Mouse (Mus musculus): ENCODE measurements around the gene Atp5g2. TPM values are rescaled to one million over a fixed set of nuclear protein-coding genes. Genes with fewer than 3 reads are reported as not detected.

Gene Atp5g2
- total and polyA plus RNA-seq, 3 experiments = 59.4 to 513 TPM; not detected in 1

DNA sequence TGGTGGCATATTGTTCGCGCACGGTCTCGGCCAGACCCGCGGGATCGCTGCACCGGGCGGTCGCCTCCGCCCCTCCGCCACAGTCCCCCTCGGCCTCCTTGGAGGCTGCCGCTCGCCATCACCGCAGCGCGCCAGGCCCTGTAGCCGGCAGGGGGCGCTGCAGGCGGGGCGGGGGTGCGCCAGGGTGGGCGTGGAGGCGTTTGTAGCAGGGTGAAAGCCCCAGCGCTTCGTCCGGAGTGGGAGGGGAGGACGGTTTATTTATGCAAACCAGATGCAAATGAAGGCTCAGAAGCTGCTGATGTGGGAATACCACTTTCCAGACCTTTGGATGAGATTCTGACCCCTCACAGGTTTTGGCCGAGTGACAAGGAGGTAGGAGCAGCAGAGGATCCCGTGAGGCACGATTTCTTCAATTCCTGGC is 20.8 kb upstream of the Atp5g2 start:
- TF ChIP-seq HCFC1 (IDR thresholded peaks at IDR 0.05; ENCODE audit: low read depth, low read length) (no peak), TAL1 (IDR thresholded peaks at IDR 0.05; ENCODE audit: low read length) (no peak), USF1 (IDR thresholded peaks at IDR 0.05; ENCODE audit: low read depth, low read length) (no peak), RAD21 (IDR thresholded peaks at IDR 0.05; ENCODE audit: low read depth, low read length) (no peak), ZKSCAN1 (IDR thresholded peaks at IDR 0.05; ENCODE audit: low read depth, low read length) (no peak), SMC3 (IDR thresholded peaks at IDR 0.05; ENCODE audit: low read depth, low read length) (no peak), MYC (IDR thresholded peaks at IDR 0.05; ENCODE audit: low read depth, low read length) (no peak), GABPA (IDR thresholded peaks at IDR 0.05; ENCODE audit: low read depth, low read length) (no peak), CHD1 (IDR thresholded peaks at IDR 0.05; ENCODE audit: low read depth, low read length) (no peak), E2F4 (IDR thresholded peaks at IDR 0.05; ENCODE audit: borderline replicate concordance, low read depth, low read length) (no peak), RCOR1 (IDR thresholded peaks at IDR 0.05; ENCODE audit: low read depth, low read length) (no peak), ETS1 (IDR thresholded peaks at IDR 0.05; ENCODE audit: low read depth, low read length) (no peak), MAFK (IDR thresholded peaks at IDR 0.05; ENCODE audit: borderline replicate concordance, low read depth, low read length) (no peak), POLR2AphosphoS5 (IDR thresholded peaks at IDR 0.05; ENCODE audit: borderline replicate concordance, low read depth, low read length) (no peak), ZMIZ1 (IDR thresholded peaks at IDR 0.05; ENCODE audit: low read depth, low read length) (no peak), CHD2 (IDR thresholded peaks at IDR 0.05; ENCODE audit: low read length) (no peak), BHLHE40 (IDR thresholded peaks at IDR 0.05; ENCODE audit: borderline replicate concordance, low read depth, low read length) (no peak), TBP (IDR thresholded peaks at IDR 0.05; ENCODE audit: low read depth, low read length) (no peak), NRF1 (IDR thresholded peaks at IDR 0.05; ENCODE audit: insufficient read depth, low read depth, low read length, poor library complexity, severe bottlenecking) (no peak), NELFE (IDR thresholded peaks at IDR 0.05; ENCODE audit: low read depth, low read length) (no peak)
- H3K9ac ChIP-seq (ENCODE audit: control insufficient read depth, low read depth, low read length, poor library complexity, severe bottlenecking) = no peak overlapping the region
- peaks cover 14 to 18% of the 10 kb centered on the region in 2 experiments for H3K27me3 ChIP-seq (ENCODE audit: control insufficient read depth in 1 of 2, insufficient read depth in 2 of 2, low read length in 2 of 2)

DNA sequence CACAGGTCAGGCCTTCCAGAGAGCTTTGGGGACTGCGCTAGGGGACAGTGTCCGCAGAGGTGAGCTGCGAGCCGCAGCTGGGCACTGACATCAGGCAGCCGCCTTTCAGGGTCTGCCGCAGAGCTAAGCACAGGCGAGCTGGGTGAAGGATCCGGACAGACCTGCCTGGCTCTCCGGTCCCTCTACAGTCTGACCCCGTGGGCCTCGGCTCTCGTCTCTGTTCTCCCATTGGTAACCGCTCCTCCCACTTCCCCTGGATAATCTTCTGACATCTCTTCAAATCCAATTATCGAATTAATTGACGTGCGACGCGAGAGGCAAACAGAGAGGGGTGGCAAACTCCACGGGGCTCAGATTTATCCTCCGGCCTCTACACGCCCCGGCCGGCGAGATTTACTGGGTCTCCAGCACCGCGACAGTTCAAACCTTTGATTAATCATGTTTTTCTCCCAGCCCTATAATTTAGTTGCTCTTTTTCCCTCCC is 20.2 kb upstream of the Atp5g2 start:
- Histone ChIP-seq H3K4me3 (ENCODE audit: control insufficient read depth in 1 of 2, insufficient read depth in 1 of 2, low read depth in 2 of 2, low read length in 2 of 2) (no peak overlapping the region), H3K27ac (ENCODE audit: control insufficient read depth, low read depth, low read length) (no peak overlapping the region), H3K79me2 (ENCODE audit: control insufficient read depth, insufficient read depth, low read length, poor library complexity) (no peaks in the 10 kb centered on the region), H3K36me3 (ENCODE audit: control insufficient read depth in 1 of 2, insufficient read depth in 2 of 2, low read length in 2 of 2) (no peaks in the 10 kb centered on the region), H3K9me3 (replicated peaks; ENCODE audit: insufficient read depth, low read length) (no peaks in the 10 kb centered on the region), H3K4me1 (ENCODE audit: control insufficient read depth in 1 of 2, insufficient read depth in 2 of 2, low read length in 2 of 2) (no peaks in the 10 kb centered on the region), H3K9ac (ENCODE audit: control insufficient read depth, low read depth, low read length, poor library complexity, severe bottlenecking) (no peak overlapping the region), H3K27me3 (ENCODE audit: control insufficient read depth in 1 of 2, insufficient read depth in 2 of 2, low read length in 2 of 2) (peaks cover 14 to 21% of the 10 kb centered on the region in 2 experiments)
- no peak for DNase-seq (ENCODE audit: low read depth, low spot score)
- TF ChIP-seq E2F4 (IDR thresholded peaks at IDR 0.05; ENCODE audit: borderline replicate concordance, low read depth, low read length) (no peak), ZMIZ1 (IDR thresholded peaks at IDR 0.05; ENCODE audit: low read depth, low read length) (no peak), MXI1 (IDR thresholded peaks at IDR 0.05; ENCODE audit: low read depth, low read length) (no peak), RCOR1 (IDR thresholded peaks at IDR 0.05; ENCODE audit: low read depth, low read length) (no peak), KAT2A (conservative IDR thresholded peaks at IDR 0.05; ENCODE audit: low read depth, low read length) (no peak), MYC (IDR thresholded peaks at IDR 0.05; ENCODE audit: low read depth, low read length) (no peak), ETS1 (IDR thresholded peaks at IDR 0.05; ENCODE audit: low read depth, low read length) (no peak), NELFE (IDR thresholded peaks at IDR 0.05; ENCODE audit: low read depth, low read length) (no peak), CHD1 (IDR thresholded peaks at IDR 0.05; ENCODE audit: low read depth, low read length) (no peak), BHLHE40 (IDR thresholded peaks at IDR 0.05; ENCODE audit: borderline replicate concordance, low read depth, low read length) (no peak), TCF12 (IDR thresholded peaks at IDR 0.05; ENCODE audit: low read depth, low read length) (no peak), POLR2A (IDR thresholded peaks at IDR 0.05; ENCODE audit: control insufficient read depth in 1 of 2, insufficient read depth in 1 of 2, low read depth in 1 of 2, low read length in 2 of 2, poor library complexity in 1 of 2) (no peak), SIN3A (IDR thresholded peaks at IDR 0.05; ENCODE audit: low read length) (no peak), UBTF (IDR thresholded peaks at IDR 0.05; ENCODE audit: borderline replicate concordance, insufficient read depth, low read depth, low read length) (no peak), RAD21 (IDR thresholded peaks at IDR 0.05; ENCODE audit: low read depth, low read length) (no peak), GATA1 (IDR thresholded peaks at IDR 0.05; ENCODE audit: low read depth, low read length) (no peak), MAZ (IDR thresholded peaks at IDR 0.05; ENCODE audit: low read depth, low read length) (no peak), CHD2 (IDR thresholded peaks at IDR 0.05; ENCODE audit: low read length) (no peak), POLR2AphosphoS2 (IDR thresholded peaks at IDR 0.05; ENCODE audit: low read length) (no peak)

More for the DNA sequence above, 20.8 kb upstream of the Atp5g2 start:
- H3K4me1 ChIP-seq (ENCODE audit: control insufficient read depth in 1 of 2, insufficient read depth in 2 of 2, low read length in 2 of 2) = no peaks in the 10 kb centered on the region
- no peaks in the 10 kb centered on the region for H3K36me3 ChIP-seq (ENCODE audit: control insufficient read depth in 1 of 2, insufficient read depth in 2 of 2, low read length in 2 of 2)
- H3K27ac ChIP-seq (ENCODE audit: control insufficient read depth, low read depth, low read length) = no peak overlapping the region
- H3K9me3 ChIP-seq (replicated peaks; ENCODE audit: insufficient read depth, low read length) = no peaks in the 10 kb centered on the region
- no peak for DNase-seq (ENCODE audit: low read depth, low spot score)
- no peak overlapping the region for H3K4me3 ChIP-seq (ENCODE audit: control insufficient read depth in 1 of 2, insufficient read depth in 1 of 2, low read depth in 2 of 2, low read length in 2 of 2)
- H3K79me2 ChIP-seq (ENCODE audit: control insufficient read depth, insufficient read depth, low read length, poor library complexity) = no peaks in the 10 kb centered on the region

All from MEL (cell line).